Mouse (Mus musculus): ENCODE measurements around the gene Prps1l1. TPM values are rescaled to one million over a fixed set of nuclear protein-coding genes. Genes with fewer than 3 reads are reported as not detected.

The Prps1l1 gene
- 0.26 TPM in 1 of 2 replicates, not detected in the other for polyA plus RNA-seq (2012; ENCODE audit: insufficient read depth, low replicate concordance)

DNA sequence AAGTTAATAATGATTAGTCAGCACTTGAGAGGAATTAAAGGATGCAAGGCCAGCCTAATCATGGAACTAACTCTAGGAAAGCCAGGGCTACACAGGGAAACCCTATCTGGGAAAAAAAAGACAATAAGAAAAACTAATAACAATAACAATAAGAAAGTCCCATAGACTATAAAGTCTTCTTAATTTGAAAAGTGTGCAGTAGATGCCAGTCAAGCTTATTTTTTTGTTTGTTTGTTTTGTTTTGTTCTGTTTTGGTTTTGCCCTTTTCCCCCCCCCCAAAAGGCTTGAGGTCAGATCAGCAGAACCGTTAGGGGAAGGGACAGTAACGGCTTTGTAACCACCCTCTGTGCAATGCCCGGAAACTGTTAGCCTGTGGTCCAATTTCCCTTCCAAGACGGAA lies at the start of gene Prps1l1:
TSS of gene Prps1l1 (plus strand) at position 301 of the 400 bp plus-strand sequence.
- Histone ChIP-seq H3K4me3 (replicated peaks) (no peak within 1 kb of the TSS), H3K4me1 (no peaks in the 10 kb centered on the region), H3K27me3 (replicated peaks) (no peaks in the 10 kb centered on the region), H3K36me3 (replicated peaks; ENCODE audit: low read length) (no peaks in the 10 kb centered on the region), H3K9me3 (no peaks in the 10 kb centered on the region)
- TF ChIP-seq GATA1 (IDR thresholded peaks at IDR 0.05; ENCODE audit: borderline replicate concordance, low read length) = no peak
- TF ChIP-seq FLI1 (IDR thresholded peaks at IDR 0.05; ENCODE audit: low read length) = no peak

DNA sequence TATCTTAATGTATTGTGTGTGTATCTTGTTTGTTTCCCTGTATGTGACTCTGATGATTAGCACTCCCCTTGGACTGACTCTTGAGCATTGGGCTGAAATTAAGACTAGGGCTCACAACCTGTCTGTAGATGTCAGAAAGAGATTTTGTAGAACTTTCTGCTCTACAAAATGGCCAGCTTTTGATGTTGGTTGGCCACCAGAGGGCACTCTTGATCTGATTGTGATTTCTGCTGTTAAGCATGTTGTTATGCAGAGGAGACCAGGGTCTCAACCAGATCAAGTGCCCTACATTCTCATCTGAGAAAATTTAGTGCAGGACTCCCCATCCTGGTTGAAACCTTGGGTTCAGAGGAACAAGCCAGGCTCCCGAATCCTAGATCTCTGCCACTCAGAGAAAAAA lies 46.6 kb upstream of the Prps1l1 start:
- TF ChIP-seq FLI1 (IDR thresholded peaks at IDR 0.05; ENCODE audit: low read length) (no peak), GATA1 (IDR thresholded peaks at IDR 0.05; ENCODE audit: borderline replicate concordance, low read length) (no peak)
- Histone ChIP-seq H3K9me3 (peaks cover 12% of the 10 kb centered on the region), H3K36me3 (replicated peaks; ENCODE audit: low read length) (no peaks in the 10 kb centered on the region), H3K27me3 (replicated peaks) (no peaks in the 10 kb centered on the region), H3K4me3 (replicated peaks) (no peak overlapping the region), H3K4me1 (no peaks in the 10 kb centered on the region)

DNA sequence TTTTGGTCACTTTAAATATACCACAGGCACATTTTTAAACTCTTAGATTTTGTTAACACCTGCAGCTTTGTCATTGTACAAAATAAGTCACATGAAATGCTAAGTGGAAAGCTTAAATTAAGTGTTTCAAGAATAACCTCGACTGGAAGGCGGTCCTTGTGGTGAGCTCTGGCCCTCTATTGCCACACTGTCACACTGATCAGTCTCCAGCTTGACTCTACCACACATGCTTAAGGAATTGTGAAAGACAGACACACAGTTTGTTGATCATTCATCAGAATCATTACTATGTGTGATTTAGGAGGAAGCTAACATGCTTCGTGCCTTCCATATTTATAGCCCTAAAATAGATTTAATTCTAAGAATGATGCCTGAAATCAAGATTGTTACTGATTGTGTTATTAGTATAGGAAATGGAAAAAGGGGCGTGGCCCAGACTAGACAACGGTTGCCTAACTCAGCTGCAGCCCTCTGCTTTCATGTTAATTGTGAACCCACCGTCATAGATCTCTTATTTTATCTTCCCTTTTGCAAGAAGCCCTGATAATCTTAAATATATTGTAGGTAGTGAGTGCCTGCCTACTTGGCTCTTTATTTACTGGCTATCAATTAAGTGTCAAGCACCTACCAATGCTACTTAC lies 35.4 kb upstream of the Prps1l1 start:
- no peak for TF ChIP-seq GATA1 (IDR thresholded peaks at IDR 0.05; ENCODE audit: borderline replicate concordance, low read length)
- no peak for TF ChIP-seq FLI1 (IDR thresholded peaks at IDR 0.05; ENCODE audit: low read length)

DNA sequence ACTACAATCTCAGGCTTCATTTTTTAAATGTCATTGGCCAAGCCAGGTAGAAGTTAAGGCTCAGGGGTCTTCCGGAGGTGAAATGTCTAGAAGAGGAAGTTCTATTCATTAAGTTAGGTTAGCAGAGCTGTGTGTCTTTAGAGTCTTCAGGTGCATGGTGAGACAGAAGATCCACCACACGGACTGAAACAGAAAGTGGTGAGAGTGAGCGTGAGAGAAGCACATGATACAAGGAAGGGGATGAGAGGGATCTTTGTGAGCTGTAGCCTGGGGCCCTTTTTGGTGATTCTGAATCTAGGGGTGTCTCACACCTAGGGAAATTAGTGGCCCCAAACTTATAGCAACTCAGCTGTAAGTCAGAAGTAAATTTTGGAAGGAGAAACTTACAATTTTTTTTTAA lies 8.6 kb upstream of the Prps1l1 start:
- no peak overlapping the region for H3K4me3 ChIP-seq (replicated peaks)
- H3K4me1 ChIP-seq = no peaks in the 10 kb centered on the region
- H3K36me3 ChIP-seq (replicated peaks; ENCODE audit: low read length) = no peaks in the 10 kb centered on the region
- H3K27me3 ChIP-seq (replicated peaks) = no peaks in the 10 kb centered on the region
- peaks cover 4% of the 10 kb centered on the region; the same call in 1 of the 2 replicates for H3K9me3 ChIP-seq
- TF ChIP-seq GATA1 (IDR thresholded peaks at IDR 0.05; ENCODE audit: borderline replicate concordance, low read length) (no peak), FLI1 (IDR thresholded peaks at IDR 0.05; ENCODE audit: low read length) (no peak)

More for the DNA sequence above, 35.4 kb upstream of the Prps1l1 start:
- Histone ChIP-seq H3K9me3 (peaks cover 13% of the 10 kb centered on the region), H3K27me3 (replicated peaks) (peaks cover 5% of the 10 kb centered on the region), H3K36me3 (replicated peaks; ENCODE audit: low read length) (no peaks in the 10 kb centered on the region), H3K4me1 (no peaks in the 10 kb centered on the region), H3K4me3 (replicated peaks) (no peak overlapping the region)

DNA sequence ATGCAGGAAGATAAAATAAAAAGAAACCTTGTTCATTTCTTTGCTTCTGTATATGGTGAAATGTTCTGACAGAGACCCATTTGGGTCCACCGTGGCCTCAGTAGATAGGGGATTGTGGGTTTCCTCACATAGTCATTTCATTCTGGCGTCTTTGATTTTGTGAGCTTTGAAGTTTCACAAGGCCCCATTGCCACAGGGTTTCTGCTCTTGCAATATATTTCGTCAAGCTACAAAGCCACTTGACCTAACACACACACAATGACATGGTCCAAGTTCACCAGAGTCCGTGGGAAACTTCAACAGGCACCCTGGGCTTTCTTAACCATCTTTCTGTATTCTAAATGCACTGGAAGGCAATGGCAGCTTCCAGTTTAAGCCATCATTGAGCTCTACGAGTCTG lies 1.3 kb downstream of the Prps1l1 start:
- no peak overlapping the region for H3K4me3 ChIP-seq (replicated peaks)
- TF ChIP-seq GATA1 (IDR thresholded peaks at IDR 0.05; ENCODE audit: borderline replicate concordance, low read length) (no peak), FLI1 (IDR thresholded peaks at IDR 0.05; ENCODE audit: low read length) (no peak)
- no peaks in the 10 kb centered on the region for H3K27me3 ChIP-seq (replicated peaks)

DNA sequence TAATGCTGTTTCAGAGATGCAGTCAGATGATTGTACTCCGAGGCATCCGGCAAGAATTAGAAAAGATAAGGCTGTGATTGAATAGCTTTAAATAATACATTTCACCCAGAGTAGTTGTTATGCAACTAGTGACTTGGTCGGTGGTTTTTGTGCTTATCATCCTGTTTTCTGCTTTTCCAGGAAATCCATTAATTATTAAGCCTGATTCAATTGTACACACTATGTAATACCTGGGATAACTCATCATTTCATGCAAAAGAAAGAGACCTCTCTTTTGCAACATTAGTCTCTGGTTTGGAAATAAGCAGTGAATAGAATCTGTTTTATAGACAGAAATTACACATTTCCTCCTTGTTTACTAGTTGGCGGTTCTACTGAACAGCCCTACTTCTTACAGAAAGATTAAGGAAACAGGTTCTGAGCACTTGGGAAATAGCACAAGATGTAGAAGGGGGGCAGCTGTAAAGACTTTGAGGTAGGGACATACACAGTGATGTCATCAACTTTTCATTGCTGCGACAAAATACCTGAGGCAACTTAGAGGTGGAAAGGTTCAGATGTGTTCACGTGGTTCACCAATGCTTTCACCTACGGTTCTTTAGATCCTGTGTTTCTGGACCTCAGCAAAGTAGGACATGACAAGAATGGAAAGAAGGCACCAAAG lies 5.1 kb downstream of the Prps1l1 start:
- TF ChIP-seq GATA1 (IDR thresholded peaks at IDR 0.05; ENCODE audit: borderline replicate concordance, low read length) = no peak
- TF ChIP-seq FLI1 (IDR thresholded peaks at IDR 0.05; ENCODE audit: low read length) = no peak
- Histone ChIP-seq H3K4me3 (replicated peaks) (no peak overlapping the region), H3K27me3 (replicated peaks) (no peaks in the 10 kb centered on the region), H3K4me1 (no peaks in the 10 kb centered on the region), H3K36me3 (replicated peaks; ENCODE audit: low read length) (no peaks in the 10 kb centered on the region), H3K9me3 (no peaks in the 10 kb centered on the region)

More for the DNA sequence above, 1.3 kb downstream of the Prps1l1 start:
- H3K4me1 ChIP-seq = no peaks in the 10 kb centered on the region
- H3K36me3 ChIP-seq (replicated peaks; ENCODE audit: low read length) = no peaks in the 10 kb centered on the region
- H3K9me3 ChIP-seq = no peaks in the 10 kb centered on the region

DNA sequence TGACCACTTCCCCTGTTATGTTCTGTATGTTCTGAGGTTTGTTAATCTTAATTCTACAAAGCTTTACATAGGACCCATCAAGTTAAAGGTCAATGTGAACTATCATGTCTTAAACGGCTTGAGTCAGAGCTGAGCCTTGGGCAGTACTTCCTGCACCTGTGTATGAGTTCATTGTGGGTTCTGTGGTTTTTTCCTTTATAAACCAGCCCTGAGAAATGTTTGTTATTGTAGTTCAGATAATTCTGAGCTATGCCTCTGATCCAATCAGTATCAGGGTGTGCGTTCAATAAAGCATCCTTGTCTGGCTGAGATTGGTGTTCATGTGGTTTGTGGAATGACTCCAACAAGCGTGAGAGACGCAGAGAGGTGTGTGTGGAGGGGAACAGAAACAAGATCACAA lies 5.8 kb downstream of the Prps1l1 start:
- Histone ChIP-seq H3K9me3 (peaks cover 1% of the 10 kb centered on the region; the same call in 1 of the 2 replicates), H3K4me3 (replicated peaks) (no peak overlapping the region), H3K27me3 (replicated peaks) (no peaks in the 10 kb centered on the region), H3K4me1 (no peaks in the 10 kb centered on the region), H3K36me3 (replicated peaks; ENCODE audit: low read length) (no peaks in the 10 kb centered on the region)
- TF ChIP-seq FLI1 (IDR thresholded peaks at IDR 0.05; ENCODE audit: low read length) (no peak), GATA1 (IDR thresholded peaks at IDR 0.05; ENCODE audit: borderline replicate concordance, low read length) (no peak)

DNA sequence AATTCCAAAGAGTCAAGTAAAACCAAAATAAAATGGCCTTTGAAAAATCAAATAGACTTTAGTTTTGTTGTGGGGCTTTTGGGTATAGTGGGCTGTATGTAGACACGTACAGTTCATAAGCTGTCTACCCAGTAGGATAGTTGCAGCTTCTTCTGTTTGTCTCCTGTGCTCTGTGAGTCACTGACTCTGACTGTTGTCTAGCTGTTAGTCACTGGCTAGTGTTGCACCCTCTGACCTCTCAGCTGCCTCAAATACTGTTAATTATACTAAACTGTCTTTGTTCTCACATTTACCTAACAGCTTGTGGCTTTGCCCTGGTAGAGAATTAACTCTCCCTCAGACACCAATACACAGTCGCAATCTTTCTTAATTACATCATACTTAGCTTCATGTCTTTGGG lies 7.3 kb downstream of the Prps1l1 start:
- no peaks in the 10 kb centered on the region for H3K4me1 ChIP-seq
- H3K36me3 ChIP-seq (replicated peaks; ENCODE audit: low read length) = no peaks in the 10 kb centered on the region
- no peak for TF ChIP-seq GATA1 (IDR thresholded peaks at IDR 0.05; ENCODE audit: borderline replicate concordance, low read length)
- TF ChIP-seq FLI1 (IDR thresholded peaks at IDR 0.05; ENCODE audit: low read length) = no peak
- peaks cover 4% of the 10 kb centered on the region; the same call in 1 of the 2 replicates for H3K9me3 ChIP-seq
- H3K27me3 ChIP-seq (replicated peaks) = no peaks in the 10 kb centered on the region
- H3K4me3 ChIP-seq (replicated peaks) = no peak overlapping the region

DNA sequence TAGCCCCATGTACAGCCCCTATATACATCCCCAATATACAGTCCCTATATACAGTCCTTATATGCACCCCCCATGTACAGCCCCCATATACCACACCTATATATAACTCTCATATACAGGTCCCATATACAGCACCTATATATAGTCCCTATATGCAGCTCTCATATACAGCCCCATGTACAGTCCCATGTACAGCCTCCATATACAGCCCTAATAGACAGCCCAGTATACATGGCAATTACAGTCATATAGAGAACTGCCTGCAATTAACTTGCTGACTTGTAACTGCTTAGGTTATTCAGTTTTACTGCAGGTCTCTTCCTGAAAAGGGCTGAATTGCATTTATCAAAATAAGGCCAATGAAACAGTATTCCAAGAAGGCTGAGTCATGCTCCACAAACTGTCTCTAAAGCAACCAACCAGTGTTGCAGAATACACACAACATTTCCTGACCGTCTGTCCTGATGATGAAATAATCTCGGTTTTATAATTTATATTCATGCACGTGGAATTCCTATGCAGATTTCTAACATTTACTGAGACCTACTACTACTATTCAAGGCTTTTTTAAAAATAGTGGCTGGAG lies 13.1 kb downstream of the Prps1l1 start:
- H3K4me3 ChIP-seq (replicated peaks) = no peak overlapping the region
- H3K27me3 ChIP-seq (replicated peaks) = no peaks in the 10 kb centered on the region
- H3K4me1 ChIP-seq = no peaks in the 10 kb centered on the region
- TF ChIP-seq GATA1 (IDR thresholded peaks at IDR 0.05; ENCODE audit: borderline replicate concordance, low read length) = no peak
- no peak for TF ChIP-seq FLI1 (IDR thresholded peaks at IDR 0.05; ENCODE audit: low read length)
- H3K36me3 ChIP-seq (replicated peaks; ENCODE audit: low read length) = no peaks in the 10 kb centered on the region
- H3K9me3 ChIP-seq = peaks cover 4% of the 10 kb centered on the region; the same call in 1 of the 2 replicates

Measured in megakaryocyte, embryonic 14.5 days (primary cell).